Mouse (Mus musculus): ENCODE measurements around the gene Ostm1. TPM values are rescaled to one million over a fixed set of nuclear protein-coding genes. Genes with fewer than 3 reads are reported as not detected.

The Ostm1 gene
- polyA plus RNA-seq (2014; fragmentation: Nextera tagmentation; extraction: Ambion mirVana), result 24.8 and 27.7 TPM in 2 replicates

- H3K4me2 ChIP-seq, result peak within 1 kb of the TSS; percentile 19
Observed at GRCm38 (mm10) chr10:42583157-42583872, at the start of gene Ostm1, which contains the start of gene Nr2e1. Gene Ostm1, plus strand, starts transcription at chr10:42583822. Gene Nr2e1, minus strand, starts transcription at chr10:42583632.

DNA sequence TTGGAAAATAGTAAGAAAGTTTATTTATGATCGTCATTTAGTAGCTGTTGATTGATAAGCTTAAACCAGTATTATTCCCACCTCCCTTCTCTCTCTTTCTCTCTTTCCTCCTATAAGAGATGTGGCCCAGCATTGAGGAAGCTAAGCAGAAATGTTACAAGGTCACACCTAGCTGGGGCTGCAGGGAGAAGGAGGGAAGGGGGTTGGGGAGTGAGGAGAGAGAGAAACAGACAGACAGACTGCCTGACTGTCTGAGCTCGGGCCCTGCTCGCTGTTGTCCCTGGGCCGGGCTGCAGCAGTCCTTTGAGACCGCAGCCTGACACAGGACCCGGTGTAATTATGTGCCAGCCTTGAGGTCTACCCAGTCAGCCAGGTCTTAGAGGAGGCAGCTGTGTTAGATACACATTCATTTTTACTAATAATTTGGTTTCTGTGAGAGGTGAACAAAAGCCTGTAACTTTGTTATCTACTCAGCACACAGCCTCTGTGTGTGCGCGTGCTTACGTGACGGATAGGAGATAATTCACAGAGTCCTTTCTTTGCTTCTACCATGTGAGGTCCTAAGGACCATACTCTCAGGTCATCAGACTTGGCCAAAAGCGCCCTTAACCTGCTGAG is 49.7 kb upstream of the Ostm1 start:
- peaks cover 35% of the 10 kb centered on the region for H3K4me1 ChIP-seq (replicated peaks; ENCODE audit: control insufficient read depth, insufficient read depth, low read length)
- H3K4me3 ChIP-seq (ENCODE audit: low read depth, low read length), result no peak overlapping the region
- H3K27me3 ChIP-seq (replicated peaks; ENCODE audit: control insufficient read depth, insufficient read depth, low read length), result no peaks in the 10 kb centered on the region
- H3K9me3 ChIP-seq (ENCODE audit: control insufficient read depth, low read length), result no peaks in the 10 kb centered on the region
- WGBS, result 52% methylated on average over 11 of the region's 11 CpGs
- H3K4me2 ChIP-seq, result peak overlapping the region; percentile 41
- ATAC-seq (replicated peaks; ENCODE audit: low FRiP score) (peak; percentile 87), DNase-seq (ENCODE audit: low spot score) (no peak)
- H3K9ac ChIP-seq (ENCODE audit: low read depth, low read length), result no peak overlapping the region
- H3K36me3 ChIP-seq (ENCODE audit: control insufficient read depth, insufficient read depth, low read length), result peaks cover 11% of the 10 kb centered on the region; the same call in 1 of the 2 replicates
- peak overlapping the region; percentile 86 for H3K27ac ChIP-seq (ENCODE audit: low read depth, low read length)

More at GRCm38 (mm10) chr10:42583157-42583872, at the start of gene Ostm1, which contains the start of gene Nr2e1:
- H3K9me3 ChIP-seq (ENCODE audit: control insufficient read depth, low read length), result no peaks in the 10 kb centered on the region
- WGBS, result under 1% methylated on average over 43 of the region's 43 CpGs
- peaks cover 5% of the 10 kb centered on the region; the same call in 1 of the 2 replicates for H3K4me1 ChIP-seq (replicated peaks; ENCODE audit: control insufficient read depth, insufficient read depth, low read length)
- H3K27me3 ChIP-seq (replicated peaks; ENCODE audit: control insufficient read depth, insufficient read depth, low read length), result peaks cover 99% of the 10 kb centered on the region
- DNase-seq (ENCODE audit: low spot score), result no peak
- no peak within 1 kb of the TSS for H3K27ac ChIP-seq (ENCODE audit: low read depth, low read length)
- H3K4me3 ChIP-seq (ENCODE audit: low read depth, low read length), result peak within 1 kb of the TSS; percentile 24
- no peak for ATAC-seq (replicated peaks; ENCODE audit: low FRiP score)
- H3K9ac ChIP-seq (ENCODE audit: low read depth, low read length), result no peak within 1 kb of the TSS
- no peaks in the 10 kb centered on the region for H3K36me3 ChIP-seq (ENCODE audit: control insufficient read depth, insufficient read depth, low read length)

DNA sequence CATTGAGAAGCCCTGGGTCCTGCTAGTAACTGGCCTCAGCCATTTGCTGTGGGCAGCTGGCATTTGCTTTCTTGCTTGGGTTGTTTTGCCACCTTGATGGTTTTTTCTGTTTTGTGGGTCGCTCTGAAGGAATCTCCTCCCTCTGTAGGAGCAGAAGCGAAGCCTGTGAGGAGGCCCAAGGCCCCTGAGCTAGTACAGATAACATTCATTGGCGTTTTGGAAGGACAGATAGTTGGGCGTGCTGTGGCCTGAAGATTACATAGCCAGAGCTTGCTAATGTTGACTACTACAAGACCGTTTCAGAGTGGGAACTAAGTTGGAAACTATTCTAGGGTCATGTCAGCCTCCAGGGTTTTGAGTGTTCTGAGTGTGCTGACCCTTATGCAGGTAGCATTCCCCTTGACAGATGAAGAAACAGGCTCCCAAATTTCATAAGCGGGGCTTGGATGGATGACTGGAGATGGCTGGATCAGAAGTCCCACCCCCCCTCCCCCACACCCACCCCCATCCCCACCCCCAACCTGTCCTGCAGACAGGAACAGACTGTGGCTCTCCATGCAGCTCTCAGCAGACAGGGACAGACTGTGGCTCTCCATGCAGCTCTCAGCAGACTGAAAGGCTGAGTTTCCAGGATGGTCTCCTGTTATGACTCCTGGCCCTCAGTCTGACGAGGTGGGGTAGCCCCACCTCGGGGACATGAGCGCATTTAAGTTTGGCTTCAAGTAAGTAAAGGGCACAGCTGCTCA is 45.9 kb upstream of the Ostm1 start:
- H3K27ac ChIP-seq (ENCODE audit: low read depth, low read length), result peak overlapping the region; percentile 86
- H3K9ac ChIP-seq (ENCODE audit: low read depth, low read length), result peak overlapping the region; percentile 52
- 41% methylated on average over 9 of the region's 9 CpGs for WGBS
- peaks cover 11% of the 10 kb centered on the region; the same call in 1 of the 2 replicates for H3K36me3 ChIP-seq (ENCODE audit: control insufficient read depth, insufficient read depth, low read length)
- ATAC-seq (replicated peaks; ENCODE audit: low FRiP score), result peak; percentile 91
- DNase-seq (ENCODE audit: low spot score), result peak; percentile 50
- H3K9me3 ChIP-seq (ENCODE audit: control insufficient read depth, low read length), result no peaks in the 10 kb centered on the region
- 0 out of 2 replicates have a peak overlapping the region, but pooled peaks have one; percentile 21 for H3K4me3 ChIP-seq (ENCODE audit: low read depth, low read length)
- peak overlapping the region; percentile 60 for H3K4me2 ChIP-seq
- no peaks in the 10 kb centered on the region for H3K27me3 ChIP-seq (replicated peaks; ENCODE audit: control insufficient read depth, insufficient read depth, low read length)
- peaks cover 41% of the 10 kb centered on the region for H3K4me1 ChIP-seq (replicated peaks; ENCODE audit: control insufficient read depth, insufficient read depth, low read length)

DNA sequence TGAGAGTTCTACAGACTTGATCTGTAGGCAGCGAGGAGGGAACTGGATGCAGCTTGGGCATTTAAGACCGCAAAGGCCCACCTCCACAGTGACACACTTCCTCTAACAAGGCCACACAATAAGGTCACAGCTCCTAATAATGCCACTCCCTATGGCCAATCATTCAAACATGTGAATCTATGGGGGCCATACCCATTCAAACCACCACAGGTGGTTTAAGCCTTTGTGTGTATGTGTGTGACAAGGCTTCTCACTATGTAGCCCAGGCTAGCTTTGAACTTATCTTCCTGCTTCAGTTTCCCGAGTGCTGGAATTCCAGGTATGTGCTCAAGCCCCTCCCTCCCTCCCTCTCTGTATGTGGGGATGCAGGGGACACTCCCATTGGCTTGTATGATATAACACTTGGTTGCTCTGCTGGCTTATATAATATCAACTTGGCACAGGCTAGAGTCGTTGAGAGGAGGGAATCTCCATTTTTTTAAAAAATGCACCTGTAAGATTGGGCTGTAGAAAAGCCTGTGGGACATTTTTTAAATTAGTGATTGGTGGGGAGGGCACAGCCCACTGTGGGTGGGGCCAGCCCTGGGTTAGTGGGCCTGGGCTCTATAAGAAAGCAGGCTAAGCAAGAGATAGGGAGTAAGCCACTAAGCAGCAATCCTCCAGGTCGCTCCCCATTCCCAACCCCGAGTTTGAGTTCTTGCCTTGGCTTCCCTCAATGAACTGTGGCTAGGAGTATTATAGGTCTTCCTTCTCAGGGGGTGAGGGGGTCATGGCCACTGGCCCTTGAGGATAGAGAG is 37.7 kb upstream of the Ostm1 start:
- H3K9me3 ChIP-seq (ENCODE audit: control insufficient read depth, low read length), result no peaks in the 10 kb centered on the region
- H3K4me2 ChIP-seq, result no peak overlapping the region
- peaks cover 4% of the 10 kb centered on the region for H3K4me1 ChIP-seq (replicated peaks; ENCODE audit: control insufficient read depth, insufficient read depth, low read length)
- 73% methylated on average over 6 of the region's 6 CpGs for WGBS
- H3K27ac ChIP-seq (ENCODE audit: low read depth, low read length), result no peak overlapping the region
- H3K27me3 ChIP-seq (replicated peaks; ENCODE audit: control insufficient read depth, insufficient read depth, low read length), result no peaks in the 10 kb centered on the region
- DNase-seq (ENCODE audit: low spot score) (no peak), ATAC-seq (replicated peaks; ENCODE audit: low FRiP score) (no peak)
- H3K36me3 ChIP-seq (ENCODE audit: control insufficient read depth, insufficient read depth, low read length), result no peaks in the 10 kb centered on the region
- no peak overlapping the region for H3K4me3 ChIP-seq (ENCODE audit: low read depth, low read length)
- H3K9ac ChIP-seq (ENCODE audit: low read depth, low read length), result no peak overlapping the region

DNA sequence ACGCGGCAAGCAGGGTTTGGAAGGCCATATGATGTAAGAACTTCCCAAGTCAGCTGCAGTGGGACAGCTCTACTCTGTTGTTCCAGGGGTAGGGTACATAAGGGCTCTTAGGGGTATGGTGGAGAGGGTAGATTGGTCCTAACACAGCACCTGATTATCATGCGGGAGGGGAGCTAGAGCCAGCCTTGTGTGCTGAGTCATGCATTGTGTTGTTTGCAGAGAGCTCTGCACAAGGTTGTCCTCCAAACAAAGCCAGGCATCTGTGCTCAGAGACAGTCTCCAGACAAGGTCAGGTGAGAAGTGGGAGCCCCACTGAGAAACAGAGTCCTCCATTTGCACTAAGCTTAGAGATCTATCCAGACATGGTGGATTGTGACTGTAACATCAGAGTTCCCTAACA is 37.1 kb upstream of the Ostm1 start:
- Histone ChIP-seq H3K4me3 (ENCODE audit: low read depth, low read length) (no peak overlapping the region), H3K4me2 (no peak overlapping the region), H3K27ac (ENCODE audit: low read depth, low read length) (no peak overlapping the region), H3K27me3 (replicated peaks; ENCODE audit: control insufficient read depth, insufficient read depth, low read length) (no peaks in the 10 kb centered on the region), H3K9ac (ENCODE audit: low read depth, low read length) (no peak overlapping the region), H3K4me1 (replicated peaks; ENCODE audit: control insufficient read depth, insufficient read depth, low read length) (peaks cover 4% of the 10 kb centered on the region), H3K36me3 (ENCODE audit: control insufficient read depth, insufficient read depth, low read length) (no peaks in the 10 kb centered on the region), H3K9me3 (ENCODE audit: control insufficient read depth, low read length) (no peaks in the 10 kb centered on the region)
- 76% methylated on average over 3 of the region's 3 CpGs for WGBS
- no peak for DNase-seq (ENCODE audit: low spot score)
- ATAC-seq (replicated peaks; ENCODE audit: low FRiP score), result peak; percentile 83

DNA sequence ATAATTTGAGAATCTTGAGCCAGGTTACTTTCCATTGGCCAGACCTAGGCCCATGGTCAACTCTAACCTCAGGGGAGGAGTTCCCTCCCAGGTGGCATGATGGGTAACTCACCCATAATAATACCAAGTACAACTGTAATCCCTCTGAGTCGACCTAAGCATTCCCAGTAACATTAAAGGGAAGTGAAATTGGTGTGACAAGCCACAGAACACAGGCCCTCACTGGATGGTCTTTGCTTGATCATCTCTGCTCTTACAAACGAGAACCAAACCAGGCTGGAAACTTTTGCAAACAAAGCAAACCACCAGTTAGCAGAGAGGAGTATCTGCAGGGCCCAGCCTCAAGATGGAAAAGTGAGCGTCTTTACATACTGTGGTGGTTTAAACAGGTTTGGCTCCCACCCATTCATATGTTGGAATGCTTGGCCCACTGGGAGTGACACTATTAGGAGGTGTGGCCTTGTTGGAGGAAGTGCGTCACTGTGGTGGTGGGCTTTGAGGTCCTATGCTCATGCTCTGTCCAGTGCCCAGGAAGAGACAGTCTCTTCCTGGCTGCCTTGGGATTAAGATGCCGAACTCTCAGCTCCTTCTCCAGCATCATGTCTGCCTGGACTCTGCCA is 23.9 kb upstream of the Ostm1 start:
- Histone ChIP-seq H3K9me3 (ENCODE audit: control insufficient read depth, low read length) (no peaks in the 10 kb centered on the region), H3K4me1 (replicated peaks; ENCODE audit: control insufficient read depth, insufficient read depth, low read length) (no peaks in the 10 kb centered on the region), H3K9ac (ENCODE audit: low read depth, low read length) (no peak overlapping the region), H3K4me3 (ENCODE audit: low read depth, low read length) (no peak overlapping the region), H3K27me3 (replicated peaks; ENCODE audit: control insufficient read depth, insufficient read depth, low read length) (peaks cover 17% of the 10 kb centered on the region), H3K27ac (ENCODE audit: low read depth, low read length) (no peak overlapping the region), H3K4me2 (no peak overlapping the region), H3K36me3 (ENCODE audit: control insufficient read depth, insufficient read depth, low read length) (no peaks in the 10 kb centered on the region)
- ATAC-seq (replicated peaks; ENCODE audit: low FRiP score) (no peak), DNase-seq (ENCODE audit: low spot score) (no peak)
- WGBS, result 64% methylated on average over 5 of the region's 5 CpGs

GRCm38 (mm10) chr10:42562272-42562671 is 21.4 kb upstream of the Ostm1 start:
- Histone ChIP-seq H3K9ac (ENCODE audit: low read depth, low read length) (no peak overlapping the region), H3K4me3 (ENCODE audit: low read depth, low read length) (no peak overlapping the region), H3K4me1 (replicated peaks; ENCODE audit: control insufficient read depth, insufficient read depth, low read length) (no peaks in the 10 kb centered on the region), H3K36me3 (ENCODE audit: control insufficient read depth, insufficient read depth, low read length) (no peaks in the 10 kb centered on the region), H3K4me2 (no peak overlapping the region), H3K27me3 (replicated peaks; ENCODE audit: control insufficient read depth, insufficient read depth, low read length) (peaks cover 41% of the 10 kb centered on the region), H3K27ac (ENCODE audit: low read depth, low read length) (no peak overlapping the region), H3K9me3 (ENCODE audit: control insufficient read depth, low read length) (no peaks in the 10 kb centered on the region)
- WGBS, result 2% methylated on average over 12 of the region's 12 CpGs
- ATAC-seq (replicated peaks; ENCODE audit: low FRiP score) (peak; percentile 63), DNase-seq (ENCODE audit: low spot score) (peak; percentile 66)

GRCm38 (mm10) chr10:42572567-42572966 is 11.1 kb upstream of the Ostm1 start:
- WGBS, result 4% methylated on average over 20 of the region's 20 CpGs
- Histone ChIP-seq H3K9me3 (ENCODE audit: control insufficient read depth, low read length) (no peaks in the 10 kb centered on the region), H3K4me3 (ENCODE audit: low read depth, low read length) (no peak overlapping the region), H3K4me2 (no peak overlapping the region; the same call in 1 of the 2 replicates), H3K4me1 (replicated peaks; ENCODE audit: control insufficient read depth, insufficient read depth, low read length) (no peaks in the 10 kb centered on the region), H3K27me3 (replicated peaks; ENCODE audit: control insufficient read depth, insufficient read depth, low read length) (peaks cover 93% of the 10 kb centered on the region), H3K27ac (ENCODE audit: low read depth, low read length) (no peak overlapping the region), H3K9ac (ENCODE audit: low read depth, low read length) (no peak overlapping the region), H3K36me3 (ENCODE audit: control insufficient read depth, insufficient read depth, low read length) (no peaks in the 10 kb centered on the region)
- no peak for DNase-seq (ENCODE audit: low spot score)
- no peak for ATAC-seq (replicated peaks; ENCODE audit: low FRiP score)
